Mouse (Mus musculus): ENCODE results near the gene Dvl1. TPM values are rescaled to one million over a fixed set of nuclear protein-coding genes. Genes with fewer than 3 reads are reported as not detected.

Dvl1 gene
- total and polyA plus RNA-seq, 2 experiments from 2014 or later, result 17.5 to 141 TPM

GRCm38 (mm10) chr4:155830596-155830995, 16.6 kb upstream of the Dvl1 start:
- H3K9ac ChIP-seq (replicated peaks; ENCODE audit: low read length, poor library complexity, severe bottlenecking), result no peak overlapping the region
- H3K4me1 ChIP-seq (ENCODE audit: insufficient read depth, low read length), result peaks cover 4% of the 10 kb centered on the region; the same call in 1 of the 2 replicates
- H3K27me3 ChIP-seq (ENCODE audit: insufficient read depth, low read length), result no peaks in the 10 kb centered on the region
- peaks cover 18% of the 10 kb centered on the region for H3K36me3 ChIP-seq (ENCODE audit: insufficient read depth, low read length)
- H3K9me3 ChIP-seq (ENCODE audit: low read length), result no peaks in the 10 kb centered on the region
- H3K27ac ChIP-seq (ENCODE audit: low read depth, low read length), result no peak overlapping the region
- DNase-seq (ENCODE audit: low spot score), result no peak
- no peak for TF ChIP-seq CTCF (IDR thresholded peaks at IDR 0.05)
- peak overlapping the region; percentile 79; the same call in 1 of the 2 replicates for H3K4me3 ChIP-seq (ENCODE audit: low read depth, low read length)
- WGBS, result 56% methylated on average over 8 of the region's 8 CpGs
- no peak for ATAC-seq (ENCODE audit: low FRiP score)
- H3K4me2 ChIP-seq (ENCODE audit: low read depth, low read length, poor library complexity, severe bottlenecking), result peak overlapping the region; percentile 96

GRCm38 (mm10) chr4:155831205-155831766, 15.9 kb upstream of the Dvl1 start, which contains the start of gene Aurkaip1:
Gene Aurkaip1 (plus strand): TSS chr4:155831272.
- H3K27me3 ChIP-seq (ENCODE audit: insufficient read depth, low read length), result no peaks in the 10 kb centered on the region
- peak; percentile 98 for DNase-seq (ENCODE audit: low spot score)
- H3K27ac ChIP-seq (ENCODE audit: low read depth, low read length), result peak within 1 kb of the TSS; percentile 78
- ATAC-seq (ENCODE audit: low FRiP score), result peak; percentile 92
- TF ChIP-seq CTCF (IDR thresholded peaks at IDR 0.05), result peak; percentile 92
- peaks cover 18% of the 10 kb centered on the region for H3K36me3 ChIP-seq (ENCODE audit: insufficient read depth, low read length)
- H3K4me1 ChIP-seq (ENCODE audit: insufficient read depth, low read length), result peaks cover 4% of the 10 kb centered on the region; the same call in 1 of the 2 replicates
- H3K9ac ChIP-seq (replicated peaks; ENCODE audit: low read length, poor library complexity, severe bottlenecking), result peak within 1 kb of the TSS; percentile 79
- under 1% methylated on average over 49 of the region's 49 CpGs for WGBS
- peak within 1 kb of the TSS; percentile 96 for H3K4me2 ChIP-seq (ENCODE audit: low read depth, low read length, poor library complexity, severe bottlenecking)
- no peaks in the 10 kb centered on the region for H3K9me3 ChIP-seq (ENCODE audit: low read length)
- H3K4me3 ChIP-seq (ENCODE audit: low read depth, low read length), result peak within 1 kb of the TSS; percentile 79

GRCm38 (mm10) chr4:155831831-155832230, 15.4 kb upstream of the Dvl1 start:
- TF ChIP-seq CTCF (IDR thresholded peaks at IDR 0.05), result no peak
- DNase-seq (ENCODE audit: low spot score), result no peak
- Histone ChIP-seq H3K4me3 (ENCODE audit: low read depth, low read length) (peak overlapping the region; percentile 79), H3K36me3 (ENCODE audit: insufficient read depth, low read length) (peaks cover 18% of the 10 kb centered on the region), H3K4me2 (ENCODE audit: low read depth, low read length, poor library complexity, severe bottlenecking) (peak overlapping the region; percentile 96), H3K9me3 (ENCODE audit: low read length) (no peaks in the 10 kb centered on the region), H3K9ac (replicated peaks; ENCODE audit: low read length, poor library complexity, severe bottlenecking) (peak overlapping the region; percentile 79), H3K4me1 (ENCODE audit: insufficient read depth, low read length) (peaks cover 4% of the 10 kb centered on the region; the same call in 1 of the 2 replicates), H3K27ac (ENCODE audit: low read depth, low read length) (peak overlapping the region; percentile 78), H3K27me3 (ENCODE audit: insufficient read depth, low read length) (no peaks in the 10 kb centered on the region)
- ATAC-seq (ENCODE audit: low FRiP score), result peak; percentile 21; the same call in 1 of the 2 replicates
- WGBS, result under 1% methylated on average over 25 of the region's 25 CpGs

GRCm38 (mm10) chr4:155832321-155832720, 14.9 kb upstream of the Dvl1 start:
- 55% methylated on average over 10 of the region's 10 CpGs for WGBS
- ATAC-seq (ENCODE audit: low FRiP score), result no peak
- peak overlapping the region; percentile 78; the same call in 1 of the 2 replicates for H3K27ac ChIP-seq (ENCODE audit: low read depth, low read length)

GRCm38 (mm10) chr4:155833234-155833633, 14.0 kb upstream of the Dvl1 start:
- no peak for DNase-seq (ENCODE audit: low spot score)
- H3K27ac ChIP-seq (ENCODE audit: low read depth, low read length), result no peak overlapping the region
- peaks cover 10% of the 10 kb centered on the region; the same call in 1 of the 2 replicates for H3K36me3 ChIP-seq (ENCODE audit: insufficient read depth, low read length)
- no peak for ATAC-seq (ENCODE audit: low FRiP score)
- no peak overlapping the region for H3K4me2 ChIP-seq (ENCODE audit: low read depth, low read length, poor library complexity, severe bottlenecking)
- H3K4me1 ChIP-seq (ENCODE audit: insufficient read depth, low read length), result peaks cover 4% of the 10 kb centered on the region; the same call in 1 of the 2 replicates
- no peak overlapping the region for H3K9ac ChIP-seq (replicated peaks; ENCODE audit: low read length, poor library complexity, severe bottlenecking)
- H3K4me3 ChIP-seq (ENCODE audit: low read depth, low read length), result no peak overlapping the region
- H3K9me3 ChIP-seq (ENCODE audit: low read length), result no peaks in the 10 kb centered on the region
- no peaks in the 10 kb centered on the region for H3K27me3 ChIP-seq (ENCODE audit: insufficient read depth, low read length)
- TF ChIP-seq CTCF (IDR thresholded peaks at IDR 0.05), result no peak
- 87% methylated on average over 4 of the region's 4 CpGs for WGBS

More at GRCm38 (mm10) chr4:155832321-155832720, 14.9 kb upstream of the Dvl1 start:
- H3K4me1 ChIP-seq (ENCODE audit: insufficient read depth, low read length), result peaks cover 4% of the 10 kb centered on the region; the same call in 1 of the 2 replicates
- peak overlapping the region; percentile 79 for H3K9ac ChIP-seq (replicated peaks; ENCODE audit: low read length, poor library complexity, severe bottlenecking)
- no peaks in the 10 kb centered on the region for H3K9me3 ChIP-seq (ENCODE audit: low read length)
- no peak for DNase-seq (ENCODE audit: low spot score)
- peak overlapping the region; percentile 79 for H3K4me3 ChIP-seq (ENCODE audit: low read depth, low read length)
- H3K4me2 ChIP-seq (ENCODE audit: low read depth, low read length, poor library complexity, severe bottlenecking), result peak overlapping the region; percentile 96
- peaks cover 15% of the 10 kb centered on the region for H3K36me3 ChIP-seq (ENCODE audit: insufficient read depth, low read length)
- H3K27me3 ChIP-seq (ENCODE audit: insufficient read depth, low read length), result no peaks in the 10 kb centered on the region
- TF ChIP-seq CTCF (IDR thresholded peaks at IDR 0.05), result no peak

GRCm38 (mm10) chr4:155833836-155834235, 13.4 kb upstream of the Dvl1 start:
- Histone ChIP-seq H3K9ac (replicated peaks; ENCODE audit: low read length, poor library complexity, severe bottlenecking) (no peak overlapping the region), H3K36me3 (ENCODE audit: insufficient read depth, low read length) (peaks cover 10% of the 10 kb centered on the region; the same call in 1 of the 2 replicates)
- peak; percentile 81 for TF ChIP-seq CTCF (IDR thresholded peaks at IDR 0.05)

More at GRCm38 (mm10) chr4:155833836-155834235, 13.4 kb upstream of the Dvl1 start:
- H3K4me2 ChIP-seq (ENCODE audit: low read depth, low read length, poor library complexity, severe bottlenecking), result no peak overlapping the region
- ATAC-seq (ENCODE audit: low FRiP score) (0 out of 2 replicates have a peak, but pooled peaks have one; percentile 21), DNase-seq (ENCODE audit: low spot score) (peak; percentile 89)
- peaks cover 4% of the 10 kb centered on the region; the same call in 1 of the 2 replicates for H3K4me1 ChIP-seq (ENCODE audit: insufficient read depth, low read length)
- H3K9me3 ChIP-seq (ENCODE audit: low read length), result no peaks in the 10 kb centered on the region
- 36% methylated on average over 2 of the region's 2 CpGs for whole genome bisulfite sequencing
- peak overlapping the region; percentile 43; the same call in 1 of the 2 replicates for H3K27ac ChIP-seq (ENCODE audit: low read depth, low read length)
- no peaks in the 10 kb centered on the region for H3K27me3 ChIP-seq (ENCODE audit: insufficient read depth, low read length)
- H3K4me3 ChIP-seq (ENCODE audit: low read depth, low read length), result no peak overlapping the region
